Mouse (Mus musculus) liver, postnatal 0 days (tissue): ENCODE results near the gene Rhoc. TPM values are rescaled to one million over a fixed set of nuclear protein-coding genes. Genes with fewer than 3 reads are reported as not detected.
"Not testable (repeated sequence)": the region's sequence is repeated elsewhere in the genome, so short reads cannot be mapped to it uniquely, and the experiment has no call there.

ENCODE experiments used
- ATAC-seq: fragments of 200-750 bp; cut with Nextera tagmentation; 2 replicates; pipeline ENCODE4 v1.8.0; 2017; ENCODE audit warnings: mild to moderate bottlenecking, moderate library complexity
- DNase-seq: peaks from one replicate; pipeline ENCODE4 v3.0.0-alpha.2; 2016
- H3K27ac ChIP-seq: fragments of 300-500 bp; sonication (generic); 2 replicates; pipeline ENCODE4 v1.5.1; 2014; ENCODE audit warnings: antibody characterized with exemption, moderate library complexity, mild to moderate bottlenecking, low read depth
- H3K27me3 ChIP-seq: fragments of 300-500 bp; sonication (generic); 2 replicates; pipeline ENCODE4 v1.6.1; 2014; ENCODE audit warnings: low read length, control low read depth, mixed read lengths; ENCODE audit not compliant: insufficient read depth
- H3K36me3 ChIP-seq: fragments of 300-500 bp; sonication (generic); replicated peaks from 2 replicates; pipeline ENCODE4 v1.6.1; 2014; ENCODE audit warnings: mild to moderate bottlenecking, control low read depth, low read length, moderate library complexity, mixed read lengths; ENCODE audit not compliant: insufficient read depth
- H3K4me1 ChIP-seq: fragments of 300-500 bp; sonication (generic); 2 replicates; pipeline ENCODE4 v1.6.1; 2014; ENCODE audit warnings: antibody characterized with exemption, mild to moderate bottlenecking, control low read depth; ENCODE audit not compliant: insufficient read depth
- H3K4me2 ChIP-seq: fragments of 300-500 bp; sonication (generic); 2 replicates; pipeline ENCODE4 v1.6.1; 2014; ENCODE audit warnings: low read depth, mild to moderate bottlenecking, low read length, moderate library complexity, mixed read lengths
- H3K4me3 ChIP-seq: fragments of 300-500 bp; sonication (generic); 2 replicates; pipeline ENCODE4 v1.5.1; 2014; ENCODE audit warnings: low read depth, low read length
- H3K9ac ChIP-seq: fragments of 300-500 bp; sonication (generic); replicated peaks from 2 replicates; pipeline ENCODE4 v1.6.1; 2014; ENCODE audit warnings: mild to moderate bottlenecking, moderate library complexity
- H3K9me3 ChIP-seq: fragments of 300-500 bp; sonication (generic); 2 replicates; pipeline ENCODE4 v1.6.1; 2016; ENCODE audit warnings: mild to moderate bottlenecking, control low read depth, low read length, mixed read lengths
- CTCF ChIP-seq: sonication (generic); IDR thresholded peaks from 2 replicates; pipeline ENCODE4 v1.5.1; 2016; ENCODE audit warnings: antibody characterized with exemption, low read depth
- EP300 ChIP-seq: IDR thresholded peaks from 2 replicates; pipeline ENCODE4 v1.6.1; 2016; ENCODE audit warnings: antibody characterized with exemption, low read depth, mild to moderate bottlenecking
- WGBS: fragments of 180-500 bp; shearing (Covaris S2); extraction: QIAGEN DNeasy Blood & Tissue Kit; methylation state at CpG from one replicate; pipeline ENCODE4 v1.1.7; 2014; ENCODE audit not compliant: insufficient replicate concordance; 5-methylcytosine and 5-hydroxymethylcytosine counted together
- polyA plus RNA-seq: library from polyadenylated mRNA; unstranded; fragments of >200 nt; fragmentation: Nextera tagmentation; extraction: Ambion mirVana; gene quantifications from 2 replicates; pipeline ENCODE4 v1.2.1, GENCODE M21; 2015

Rhoc gene
- polyA plus RNA-seq, 1 experiment from 2014 or later: 38.1 TPM

DNA sequence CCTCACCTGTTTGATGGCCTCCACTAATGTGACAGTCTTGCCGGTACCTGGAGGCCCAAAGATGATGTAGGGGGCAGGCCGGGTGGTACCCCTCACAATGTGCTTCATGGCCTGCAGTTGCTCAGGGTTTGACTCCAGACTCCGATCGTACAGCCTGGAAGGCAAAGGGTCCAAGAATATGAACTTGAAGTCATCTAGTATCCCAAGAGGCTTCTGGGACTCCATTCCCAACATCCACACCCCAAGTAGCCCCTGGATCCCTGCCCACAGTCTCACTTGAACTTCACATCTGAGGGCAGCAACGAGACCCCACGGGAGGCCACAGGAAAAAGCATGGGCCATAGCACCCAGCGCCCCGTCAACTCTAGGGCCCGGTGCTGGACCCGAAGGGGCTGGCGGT is 12.5 kb downstream of the Rhoc start:
- Histone ChIP-seq H3K27me3 (no peaks in the 10 kb centered on the region), H3K36me3 (peaks cover 74% of the 10 kb centered on the region), H3K9ac (no peak overlapping the region), H3K4me2 (no peak overlapping the region), H3K27ac (no peak overlapping the region), H3K4me1 (no peaks in the 10 kb centered on the region), H3K4me3 (no peak overlapping the region), H3K9me3 (no peaks in the 10 kb centered on the region)
- WGBS: 87% methylated on average over 11 of the region's 11 CpGs
- no peak for DNase-seq
- TF ChIP-seq CTCF: no peak
- TF ChIP-seq EP300: no peak
- ATAC-seq: no peak

DNA sequence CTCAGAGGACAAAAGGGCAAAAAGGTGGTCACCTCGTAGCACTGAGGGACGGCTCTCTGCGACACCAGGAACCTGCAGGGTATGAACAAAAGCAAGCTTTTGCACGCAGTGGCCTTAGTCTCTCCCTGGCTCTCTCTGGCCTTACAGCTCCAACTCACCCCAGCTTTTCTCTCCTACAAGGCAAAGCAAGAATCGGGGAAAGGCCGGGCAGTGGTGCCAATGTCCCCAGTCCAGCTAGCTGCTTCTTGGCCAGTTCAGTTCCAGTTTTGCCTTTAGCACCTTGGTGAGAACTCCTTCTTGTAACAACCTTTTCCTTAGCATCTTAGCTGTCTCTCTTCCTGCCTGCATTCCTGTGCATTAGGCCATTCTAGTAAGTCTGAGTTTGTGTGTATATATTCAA is 13.3 kb downstream of the Rhoc start:
- H3K27ac ChIP-seq: no peak overlapping the region
- H3K4me1 ChIP-seq: no peaks in the 10 kb centered on the region
- 90% methylated on average over 6 of the region's 6 CpGs for WGBS
- no peak overlapping the region for H3K4me3 ChIP-seq
- ATAC-seq: no peak
- no peak overlapping the region for H3K4me2 ChIP-seq
- DNase-seq: no peak
- peaks cover 70% of the 10 kb centered on the region for H3K36me3 ChIP-seq
- TF ChIP-seq CTCF (no peak), EP300 (no peak)
- H3K9ac ChIP-seq: no peak overlapping the region
- H3K9me3 ChIP-seq: no peaks in the 10 kb centered on the region
- H3K27me3 ChIP-seq: no peaks in the 10 kb centered on the region

GRCm38 (mm10) chr3:104804312-104804711 is 16.1 kb downstream of the Rhoc start:
- peaks cover 51% of the 10 kb centered on the region for H3K36me3 ChIP-seq
- WGBS: 92% methylated on average over 10 of the region's 10 CpGs
- ATAC-seq: no peak

GRCm38 (mm10) chr3:104805539-104805938 is 17.4 kb downstream of the Rhoc start:
- H3K27ac ChIP-seq: no peak overlapping the region
- 83% methylated on average over 9 of the region's 9 CpGs for WGBS
- no peak overlapping the region for H3K4me3 ChIP-seq
- TF ChIP-seq CTCF: no peak
- TF ChIP-seq EP300: no peak
- H3K4me1 ChIP-seq: no peaks in the 10 kb centered on the region
- no peak overlapping the region for H3K9ac ChIP-seq
- no peak for ATAC-seq
- H3K4me2 ChIP-seq: no peak overlapping the region
- DNase-seq: no peak
- H3K36me3 ChIP-seq: peaks cover 40% of the 10 kb centered on the region
- H3K27me3 ChIP-seq: no peaks in the 10 kb centered on the region
- no peaks in the 10 kb centered on the region for H3K9me3 ChIP-seq

More at GRCm38 (mm10) chr3:104804312-104804711, 16.1 kb downstream of the Rhoc start:
- Histone ChIP-seq H3K4me3 (no peak overlapping the region), H3K27ac (no peak overlapping the region), H3K9me3 (no peaks in the 10 kb centered on the region), H3K4me1 (no peaks in the 10 kb centered on the region), H3K27me3 (no peaks in the 10 kb centered on the region), H3K4me2 (no peak overlapping the region), H3K9ac (no peak overlapping the region)
- no peak for TF ChIP-seq EP300
- no peak for TF ChIP-seq CTCF
- DNase-seq: no peak

- DNase-seq: no peak
- Histone ChIP-seq H3K9ac (no peak overlapping the region), H3K4me3 (no peak overlapping the region), H3K4me2 (peak overlapping the region; percentile 22; the same call in 1 of the 2 replicates), H3K27me3 (no peaks in the 10 kb centered on the region), H3K9me3 (no peaks in the 10 kb centered on the region), H3K4me1 (peaks cover 12% of the 10 kb centered on the region), H3K27ac (peak overlapping the region; percentile 70), H3K36me3 (no peaks in the 10 kb centered on the region)
- TF ChIP-seq EP300: no peak
- TF ChIP-seq CTCF: no peak
- no peak for ATAC-seq
- 59% methylated on average over 3 of the region's 3 CpGs for WGBS
Measured at GRCm38 (mm10) chr3:104811752-104812151, 23.6 kb downstream of the Rhoc start.

GRCm38 (mm10) chr3:104812254-104812653 is 24.1 kb downstream of the Rhoc start:
- DNase-seq: no peak
- Histone ChIP-seq H3K9ac (no peak overlapping the region), H3K9me3 (no peaks in the 10 kb centered on the region), H3K27ac (peak overlapping the region; percentile 70), H3K4me3 (no peak overlapping the region), H3K36me3 (no peaks in the 10 kb centered on the region), H3K4me1 (peaks cover 17% of the 10 kb centered on the region), H3K4me2 (no peak overlapping the region), H3K27me3 (no peaks in the 10 kb centered on the region)
- no peak for ATAC-seq
- whole genome bisulfite sequencing: 74% methylated on average over 4 of the region's 4 CpGs
- no peak for TF ChIP-seq CTCF
- no peak for TF ChIP-seq EP300

DNA sequence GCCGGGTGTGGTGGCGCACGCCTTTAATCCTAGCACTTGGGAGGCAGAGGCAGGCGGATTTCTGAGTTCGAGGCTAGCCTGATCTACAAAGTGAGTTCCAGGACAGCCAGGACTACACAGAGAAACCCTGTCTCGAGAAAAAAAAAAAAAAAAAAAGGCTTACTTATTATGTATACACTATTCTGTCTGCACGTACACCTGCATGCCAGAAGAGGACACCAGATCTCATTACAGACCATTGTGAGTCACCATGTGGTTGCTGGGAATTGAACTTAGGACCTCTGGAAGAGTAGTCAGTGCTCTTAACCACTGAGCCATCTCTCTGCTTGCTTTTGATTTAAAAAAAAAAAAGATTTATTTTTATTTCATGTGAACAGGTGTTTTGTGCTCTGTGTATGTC is 25.1 kb downstream of the Rhoc start:
- DNase-seq, ATAC-seq, H3K9me3 ChIP-seq, H3K4me3 ChIP-seq, H3K27ac ChIP-seq, H3K27me3 ChIP-seq, H3K36me3 ChIP-seq, H3K4me2 ChIP-seq, H3K9ac ChIP-seq: not testable (repeated sequence)
- WGBS: 84% methylated on average over 6 of the region's 7 CpGs
- H3K4me1 ChIP-seq: peaks cover 20% of the 10 kb centered on the region
